Mouse (Mus musculus): ENCODE results near the gene Gm20388. TPM values are rescaled to one million over a fixed set of nuclear protein-coding genes. Genes with fewer than 3 reads are reported as not detected.

Gene Gm20388
- polyA plus RNA-seq, 1 experiment from 2014 or later, result not detected

DNA sequence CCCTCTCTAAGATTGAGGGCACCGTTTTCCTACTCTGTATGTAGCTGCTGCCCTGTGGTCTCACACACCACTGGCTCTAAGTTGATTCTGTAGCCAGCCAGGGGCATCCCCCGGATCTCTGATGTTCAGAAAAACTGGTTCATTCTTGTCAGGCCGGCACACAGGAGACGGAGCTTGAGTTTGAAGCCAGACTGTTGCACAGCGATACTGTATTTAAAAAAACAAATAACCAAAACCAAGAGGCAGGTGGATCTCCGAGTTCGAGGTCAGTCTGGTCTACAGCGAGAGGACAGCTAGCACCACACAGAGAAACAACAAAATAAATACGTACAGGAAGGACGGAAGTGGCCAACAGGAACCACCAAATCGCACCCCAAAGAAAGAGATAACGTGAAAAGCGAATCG lies 3154.2 kb downstream of the Gm20388 start:
- H3K4me3 ChIP-seq (ENCODE audit: low read depth, low read length), result peak overlapping the region; percentile 90
- TF ChIP-seq EP300 (optimal IDR thresholded peaks at IDR 0.05), result no peak
- H3K9me3 ChIP-seq (ENCODE audit: control insufficient read depth, low read length), result no peaks in the 10 kb centered on the region
- no peaks in the 10 kb centered on the region for H3K36me3 ChIP-seq (ENCODE audit: control insufficient read depth, insufficient read depth, low read length)
- H3K4me1 ChIP-seq (replicated peaks; ENCODE audit: control insufficient read depth, insufficient read depth), result no peaks in the 10 kb centered on the region
- no peaks in the 10 kb centered on the region for H3K27me3 ChIP-seq (ENCODE audit: control insufficient read depth, insufficient read depth, low read length)
- peak overlapping the region; percentile 92 for H3K9ac ChIP-seq (ENCODE audit: low read length)
- peak overlapping the region; percentile 69 for H3K4me2 ChIP-seq (replicated peaks; ENCODE audit: low read depth)
- under 1% methylated on average over 14 of the region's 14 CpGs for WGBS
- ATAC-seq (ENCODE audit: low FRiP score, low TSS enrichment) (peak; percentile 36), DNase-seq (ENCODE audit: low spot score) (no peak)
- H3K27ac ChIP-seq (replicated peaks), result peak overlapping the region; percentile 92

GRCm38 (mm10) chr8:123065214-123066100 lies 3154.8 kb downstream of the Gm20388 start:
- Histone ChIP-seq H3K4me2 (replicated peaks; ENCODE audit: low read depth) (peak overlapping the region; percentile 71), H3K9ac (ENCODE audit: low read length) (peak overlapping the region; percentile 92), H3K4me3 (ENCODE audit: low read depth, low read length) (peak overlapping the region; percentile 90), H3K9me3 (ENCODE audit: control insufficient read depth, low read length) (no peaks in the 10 kb centered on the region), H3K27ac (replicated peaks) (peak overlapping the region; percentile 92), H3K27me3 (ENCODE audit: control insufficient read depth, insufficient read depth, low read length) (no peaks in the 10 kb centered on the region), H3K4me1 (replicated peaks; ENCODE audit: control insufficient read depth, insufficient read depth) (no peaks in the 10 kb centered on the region), H3K36me3 (ENCODE audit: control insufficient read depth, insufficient read depth, low read length) (no peaks in the 10 kb centered on the region)
- ATAC-seq (ENCODE audit: low FRiP score, low TSS enrichment) (peak; percentile 97), DNase-seq (ENCODE audit: low spot score) (peak; percentile 97)
- WGBS, result under 1% methylated on average over 69 of the region's 84 CpGs
- TF ChIP-seq CTCF (IDR thresholded peaks at IDR 0.05; ENCODE audit: low read depth) (peak; percentile 79), EP300 (optimal IDR thresholded peaks at IDR 0.05) (no peak)

GRCm38 (mm10) chr8:123066101-123066683 lies 3155.6 kb downstream of the Gm20388 start:
- H3K9ac ChIP-seq (ENCODE audit: low read length), result peak overlapping the region; percentile 92
- peak overlapping the region; percentile 71 for H3K4me2 ChIP-seq (replicated peaks; ENCODE audit: low read depth)
- WGBS, result 26% methylated on average over 7 of the region's 7 CpGs
- H3K36me3 ChIP-seq (ENCODE audit: control insufficient read depth, insufficient read depth, low read length), result no peaks in the 10 kb centered on the region
- peak overlapping the region; percentile 92 for H3K27ac ChIP-seq (replicated peaks)
- H3K4me3 ChIP-seq (ENCODE audit: low read depth, low read length), result peak overlapping the region; percentile 90
- DNase-seq (ENCODE audit: low spot score) (no peak), ATAC-seq (ENCODE audit: low FRiP score, low TSS enrichment) (no peak)
- H3K4me1 ChIP-seq (replicated peaks; ENCODE audit: control insufficient read depth, insufficient read depth), result no peaks in the 10 kb centered on the region
- TF ChIP-seq EP300 (optimal IDR thresholded peaks at IDR 0.05), result no peak
- TF ChIP-seq CTCF (IDR thresholded peaks at IDR 0.05; ENCODE audit: low read depth), result peak; percentile 59
- no peaks in the 10 kb centered on the region for H3K9me3 ChIP-seq (ENCODE audit: control insufficient read depth, low read length)
- no peaks in the 10 kb centered on the region for H3K27me3 ChIP-seq (ENCODE audit: control insufficient read depth, insufficient read depth, low read length)

GRCm38 (mm10) chr8:123071176-123071575 lies 3160.5 kb downstream of the Gm20388 start:
- peaks cover 7% of the 10 kb centered on the region; the same call in 1 of the 2 replicates for H3K36me3 ChIP-seq (ENCODE audit: control insufficient read depth, insufficient read depth, low read length)
- H3K27ac ChIP-seq (replicated peaks), result no peak overlapping the region
- peak; percentile 61; the same call in 1 of the 2 replicates for ATAC-seq (ENCODE audit: low FRiP score, low TSS enrichment)
- no peaks in the 10 kb centered on the region for H3K27me3 ChIP-seq (ENCODE audit: control insufficient read depth, insufficient read depth, low read length)
- H3K4me2 ChIP-seq (replicated peaks; ENCODE audit: low read depth), result no peak overlapping the region
- DNase-seq (ENCODE audit: low spot score), result peak; percentile 72
- TF ChIP-seq EP300 (optimal IDR thresholded peaks at IDR 0.05), result no peak
- TF ChIP-seq CTCF (IDR thresholded peaks at IDR 0.05; ENCODE audit: low read depth), result no peak
- WGBS, result 34% methylated on average over 4 of the region's 4 CpGs
- H3K4me1 ChIP-seq (replicated peaks; ENCODE audit: control insufficient read depth, insufficient read depth), result no peaks in the 10 kb centered on the region
- no peak overlapping the region for H3K4me3 ChIP-seq (ENCODE audit: low read depth, low read length)
- H3K9ac ChIP-seq (ENCODE audit: low read length), result no peak overlapping the region
- no peaks in the 10 kb centered on the region for H3K9me3 ChIP-seq (ENCODE audit: control insufficient read depth, low read length)

DNA sequence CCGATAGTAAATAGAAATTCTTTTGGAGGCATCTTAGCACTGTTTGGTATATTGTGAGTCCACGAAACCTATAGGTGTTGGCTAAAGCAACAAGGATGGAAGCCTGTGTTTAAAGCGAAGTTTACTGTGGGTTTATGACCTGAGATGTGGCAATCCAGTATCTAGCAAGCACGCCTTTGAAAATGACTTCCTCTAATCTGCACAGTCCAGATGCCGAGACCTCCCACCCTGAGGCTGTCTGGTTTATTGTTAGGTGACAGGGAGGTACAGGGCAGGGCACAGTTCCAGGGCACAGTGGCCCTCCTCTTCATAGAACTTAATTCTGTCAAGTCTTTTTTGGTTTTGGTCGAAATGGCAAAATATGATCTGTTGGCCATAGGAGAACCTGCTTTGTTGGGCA lies 3166.6 kb downstream of the Gm20388 start:
- no peaks in the 10 kb centered on the region for H3K9me3 ChIP-seq (ENCODE audit: control insufficient read depth, low read length)
- no peaks in the 10 kb centered on the region for H3K4me1 ChIP-seq (replicated peaks; ENCODE audit: control insufficient read depth, insufficient read depth)
- ATAC-seq (ENCODE audit: low FRiP score, low TSS enrichment) (no peak), DNase-seq (ENCODE audit: low spot score) (no peak)
- H3K9ac ChIP-seq (ENCODE audit: low read length), result no peak overlapping the region
- H3K36me3 ChIP-seq (ENCODE audit: control insufficient read depth, insufficient read depth, low read length), result peaks cover 32% of the 10 kb centered on the region
- no peak overlapping the region for H3K27ac ChIP-seq (replicated peaks)
- no peak for TF ChIP-seq CTCF (IDR thresholded peaks at IDR 0.05; ENCODE audit: low read depth)
- no peaks in the 10 kb centered on the region for H3K27me3 ChIP-seq (ENCODE audit: control insufficient read depth, insufficient read depth, low read length)
- H3K4me3 ChIP-seq (ENCODE audit: low read depth, low read length), result no peak overlapping the region
- WGBS, result 87% methylated on average over 6 of the region's 6 CpGs
- no peak overlapping the region for H3K4me2 ChIP-seq (replicated peaks; ENCODE audit: low read depth)

- no peak overlapping the region for H3K27ac ChIP-seq (replicated peaks)
- no peak overlapping the region for H3K4me2 ChIP-seq (replicated peaks; ENCODE audit: low read depth)
- DNase-seq (ENCODE audit: low spot score) (no peak), ATAC-seq (ENCODE audit: low FRiP score, low TSS enrichment) (no peak)
- no peaks in the 10 kb centered on the region for H3K4me1 ChIP-seq (replicated peaks; ENCODE audit: control insufficient read depth, insufficient read depth)
- no peaks in the 10 kb centered on the region for H3K27me3 ChIP-seq (ENCODE audit: control insufficient read depth, insufficient read depth, low read length)
- WGBS, result 80% methylated on average over 6 of the region's 6 CpGs
- no peak for TF ChIP-seq EP300 (optimal IDR thresholded peaks at IDR 0.05)
- TF ChIP-seq CTCF (IDR thresholded peaks at IDR 0.05; ENCODE audit: low read depth), result no peak
- H3K36me3 ChIP-seq (ENCODE audit: control insufficient read depth, insufficient read depth, low read length), result peaks cover 32% of the 10 kb centered on the region
- H3K9ac ChIP-seq (ENCODE audit: low read length), result no peak overlapping the region
- H3K4me3 ChIP-seq (ENCODE audit: low read depth, low read length), result no peak overlapping the region
- no peaks in the 10 kb centered on the region for H3K9me3 ChIP-seq (ENCODE audit: control insufficient read depth, low read length)
Measured at GRCm38 (mm10) chr8:123082993-123083392, 3172.4 kb downstream of the Gm20388 start.
